Mouse (Mus musculus) forebrain, embryonic 10.5 days (tissue): Measurements from ENCODE around the gene Krtap9-1. TPM values are rescaled to one million over a fixed set of nuclear protein-coding genes. Genes with fewer than 3 reads are reported as not detected.

Experiments
- polyA plus RNA-seq: library from polyadenylated mRNA; unstranded; fragments of >200 nt; fragmentation: Nextera tagmentation; extraction: Ambion mirVana; gene quantifications from 2 replicates; pipeline ENCODE4 v1.2.1, GENCODE M21; 2016

The Krtap9-1 gene
- polyA plus RNA-seq, 1 experiment from 2014 or later, result not detected

Other genes starting within 250 kb of the Krtap9-1 start
- not detected in 2 replicates for gene Krtap4-1, start 245.2 kb upstream of the Krtap9-1 start, polyA plus RNA-seq
- not detected in 2 replicates for gene Krtap4-2, start 238.3 kb upstream of the Krtap9-1 start, polyA plus RNA-seq
- not detected in 2 replicates for gene Krtap4-7, start 229.3 kb upstream of the Krtap9-1 start, polyA plus RNA-seq
- gene Gm11555, start 223.2 kb upstream of the Krtap9-1 start, polyA plus RNA-seq, result not detected in 2 replicates
- gene Gm11563, start 214.4 kb upstream of the Krtap9-1 start, polyA plus RNA-seq, result not detected in 2 replicates
- gene Krtap4-6, start 207.4 kb upstream of the Krtap9-1 start, polyA plus RNA-seq, result not detected in 2 replicates
- not detected in 2 replicates for gene Gm14190, start 182.6 kb upstream of the Krtap9-1 start, polyA plus RNA-seq
- gene Gm14180, start 139.1 kb upstream of the Krtap9-1 start, polyA plus RNA-seq, result not detected in 2 replicates
- not detected in 2 replicates for gene Gm11595, start 100.5 kb upstream of the Krtap9-1 start, polyA plus RNA-seq
- gene Krtap4-8, start 92.7 kb upstream of the Krtap9-1 start, polyA plus RNA-seq, result not detected in 2 replicates
- gene Krtap4-9, start 88.2 kb upstream of the Krtap9-1 start, polyA plus RNA-seq, result not detected in 2 replicates
- not detected in 2 replicates for gene Gm11596, start 79.9 kb upstream of the Krtap9-1 start, polyA plus RNA-seq
- not detected in 2 replicates for gene Gm11569, start 74.5 kb upstream of the Krtap9-1 start, polyA plus RNA-seq
- gene Gm11554, start 68.9 kb upstream of the Krtap9-1 start, polyA plus RNA-seq, result not detected in 2 replicates
- gene Krtap4-13, start 63.5 kb upstream of the Krtap9-1 start, polyA plus RNA-seq, result not detected in 2 replicates
- not detected in 2 replicates for gene Gm11564, start 57.7 kb upstream of the Krtap9-1 start, polyA plus RNA-seq
- gene 2300003K06Rik, start 35.3 kb upstream of the Krtap9-1 start, polyA plus RNA-seq, result not detected in 2 replicates
- gene Krtap4-16, start 21.8 kb upstream of the Krtap9-1 start, polyA plus RNA-seq, result not detected in 2 replicates
- not detected in 2 replicates for gene Gm11568, start 15.5 kb upstream of the Krtap9-1 start, polyA plus RNA-seq
- gene Gm11559, start 8.9 kb upstream of the Krtap9-1 start, polyA plus RNA-seq, result not detected in 2 replicates
- not detected in 2 replicates for gene Gm11567, start 5.8 kb downstream of the Krtap9-1 start, polyA plus RNA-seq
- gene Krtap31-1, start 34.5 kb downstream of the Krtap9-1 start, polyA plus RNA-seq, result not detected in 2 replicates
- gene Gm11565, start 41.4 kb downstream of the Krtap9-1 start, polyA plus RNA-seq, result not detected in 2 replicates
- gene Krtap31-2, start 62.9 kb downstream of the Krtap9-1 start, polyA plus RNA-seq, result not detected in 2 replicates
- gene Krtap9-5, start 75.1 kb downstream of the Krtap9-1 start, polyA plus RNA-seq, result not detected in 2 replicates
- gene Krtap29-1, start 105.7 kb downstream of the Krtap9-1 start, polyA plus RNA-seq, result not detected in 2 replicates
- gene Krtap16-1, start 113.2 kb downstream of the Krtap9-1 start, polyA plus RNA-seq, result not detected in 2 replicates
- not detected in 2 replicates for gene Krtap17-1, start 120.6 kb downstream of the Krtap9-1 start, polyA plus RNA-seq
- not detected in 2 replicates for gene Krt33a, start 142.8 kb downstream of the Krtap9-1 start, polyA plus RNA-seq
- gene Krt33b, start 156.5 kb downstream of the Krtap9-1 start, polyA plus RNA-seq, result not detected in 2 replicates
- not detected in 2 replicates for gene Krt34, start 168.2 kb downstream of the Krtap9-1 start, polyA plus RNA-seq
- gene Krt31, start 177.2 kb downstream of the Krtap9-1 start, polyA plus RNA-seq, result not detected in 2 replicates
- gene Krt32, start 214.8 kb downstream of the Krtap9-1 start, polyA plus RNA-seq, result not detected in 2 replicates
- not detected in 2 replicates for gene Krt35, start 222.9 kb downstream of the Krtap9-1 start, polyA plus RNA-seq
- not detected in 2 replicates for gene Krt36, start 232.2 kb downstream of the Krtap9-1 start, polyA plus RNA-seq
- gene Krt13, start 248.2 kb downstream of the Krtap9-1 start, polyA plus RNA-seq, result not detected in 2 replicates